Mouse (Mus musculus) embryonic facial prominence, embryonic 10.5 days (tissue): ENCODE results near the gene Engase. TPM values are rescaled to one million over a fixed set of nuclear protein-coding genes. Genes with fewer than 3 reads are reported as not detected.

Experiments used
- DNase-seq: peaks from one replicate; pipeline ENCODE4 v3.0.0-alpha.2; 2017; ENCODE audit warnings: low spot score
- H3K27ac ChIP-seq: fragments of 300-500 bp; sonication (generic); replicated peaks from 2 replicates; pipeline ENCODE4 v1.5.1; 2016; ENCODE audit warnings: mild to moderate bottlenecking
- H3K27me3 ChIP-seq: fragments of 300-500 bp; sonication (generic); replicated peaks from 2 replicates; pipeline ENCODE4 v1.6.1; 2016; ENCODE audit warnings: low read depth, mild to moderate bottlenecking; ENCODE audit not compliant: poor library complexity, severe bottlenecking
- H3K36me3 ChIP-seq: fragments of 300-500 bp; sonication (generic); replicated peaks from 2 replicates; pipeline ENCODE4 v1.6.1; 2016; ENCODE audit warnings: mild to moderate bottlenecking, moderate library complexity
- H3K4me1 ChIP-seq: fragments of 300-500 bp; sonication (generic); 2 replicates; pipeline ENCODE4 v1.6.1; 2016
- H3K4me3 ChIP-seq: fragments of 300-500 bp; sonication (generic); 2 replicates; pipeline ENCODE4 v1.5.1; 2016; ENCODE audit warnings: mild to moderate bottlenecking, moderate library complexity
- H3K9me3 ChIP-seq: fragments of 300-500 bp; sonication (generic); 2 replicates; pipeline ENCODE4 v1.6.1; 2016; ENCODE audit warnings: mild to moderate bottlenecking
- WGBS: fragments of 180-500 bp; shearing (Covaris S2); methylation state at CpG from one replicate; pipeline ENCODE4 v1.1.7; 2016; 5-methylcytosine and 5-hydroxymethylcytosine counted together
- polyA plus RNA-seq: library from polyadenylated mRNA; unstranded; fragments of >200 nt; fragmentation: Nextera tagmentation; extraction: Ambion mirVana; gene quantifications from 2 replicates; pipeline ENCODE4 v1.2.1, GENCODE M21; 2016

Gene Engase
- polyA plus RNA-seq, 1 experiment from 2014 or later, result 8.5 TPM

- Histone ChIP-seq H3K27ac (no peak overlapping the region), H3K36me3 (no peaks in the 10 kb centered on the region), H3K9me3 (no peaks in the 10 kb centered on the region), H3K27me3 (peaks cover 14% of the 10 kb centered on the region; the same call in 1 of the 2 replicates), H3K4me1 (peaks cover 39% of the 10 kb centered on the region), H3K4me3 (no peak overlapping the region)
- 65% methylated on average over 20 of the region's 20 CpGs for WGBS
- DNase-seq, result no peak
These were observed 19.5 kb downstream of the Engase start for GRCm38 (mm10) chr11:118496066-118496689.

- WGBS, result 50% methylated on average over 6 of the region's 6 CpGs
- Histone ChIP-seq H3K4me3 (peak overlapping the region; percentile 31), H3K27ac (peak overlapping the region; percentile 21; the same call in 1 of the 2 replicates), H3K36me3 (no peaks in the 10 kb centered on the region), H3K4me1 (peaks cover 32% of the 10 kb centered on the region), H3K9me3 (no peaks in the 10 kb centered on the region), H3K27me3 (peaks cover 48% of the 10 kb centered on the region)
- DNase-seq, result no peak
These were observed 26.4 kb downstream of the Engase start for GRCm38 (mm10) chr11:118502990-118503389.

GRCm38 (mm10) chr11:118503418-118504179 is 27.0 kb downstream of the Engase start:
- Histone ChIP-seq H3K9me3 (no peaks in the 10 kb centered on the region), H3K4me1 (peaks cover 32% of the 10 kb centered on the region), H3K27ac (0 out of 2 replicates have a peak overlapping the region, but pooled peaks have one; percentile 21), H3K36me3 (no peaks in the 10 kb centered on the region), H3K27me3 (peaks cover 48% of the 10 kb centered on the region), H3K4me3 (peak overlapping the region; percentile 31)
- 29% methylated on average over 34 of the region's 34 CpGs for WGBS
- no peak for DNase-seq

- peaks cover 48% of the 10 kb centered on the region for H3K27me3 ChIP-seq
- 77% methylated on average over 5 of the region's 5 CpGs for WGBS
- no peak for DNase-seq
These were observed 27.5 kb downstream of the Engase start for GRCm38 (mm10) chr11:118504180-118504454.

GRCm38 (mm10) chr11:118507095-118507494 is 30.5 kb downstream of the Engase start:
- peaks cover 62% of the 10 kb centered on the region for H3K27me3 ChIP-seq
- H3K36me3 ChIP-seq, result no peaks in the 10 kb centered on the region
- H3K4me1 ChIP-seq, result peaks cover 29% of the 10 kb centered on the region
- DNase-seq, result no peak
- no peak overlapping the region for H3K4me3 ChIP-seq
- H3K27ac ChIP-seq, result no peak overlapping the region
- H3K9me3 ChIP-seq, result no peaks in the 10 kb centered on the region
- WGBS, result 80% methylated on average over 6 of the region's 6 CpGs

More at GRCm38 (mm10) chr11:118504180-118504454, 27.5 kb downstream of the Engase start:
- Histone ChIP-seq H3K4me1 (peaks cover 29% of the 10 kb centered on the region), H3K27ac (no peak overlapping the region), H3K4me3 (no peak overlapping the region), H3K9me3 (no peaks in the 10 kb centered on the region), H3K36me3 (no peaks in the 10 kb centered on the region)

- Histone ChIP-seq H3K4me3 (no peak overlapping the region), H3K9me3 (no peaks in the 10 kb centered on the region), H3K4me1 (peaks cover 29% of the 10 kb centered on the region), H3K27ac (no peak overlapping the region), H3K36me3 (no peaks in the 10 kb centered on the region), H3K27me3 (peaks cover 54% of the 10 kb centered on the region)
- peak; percentile 76 for DNase-seq
- 38% methylated on average over 5 of the region's 5 CpGs for WGBS
These were observed 31.3 kb downstream of the Engase start for GRCm38 (mm10) chr11:118507904-118508303.

- Histone ChIP-seq H3K27ac (no peak overlapping the region), H3K36me3 (no peaks in the 10 kb centered on the region), H3K27me3 (peaks cover 49% of the 10 kb centered on the region), H3K4me3 (no peak overlapping the region), H3K9me3 (no peaks in the 10 kb centered on the region), H3K4me1 (peaks cover 29% of the 10 kb centered on the region)
- 81% methylated on average over 7 of the region's 7 CpGs for WGBS
- no peak for DNase-seq
These were observed 31.7 kb downstream of the Engase start for GRCm38 (mm10) chr11:118508341-118508740.

- H3K4me3 ChIP-seq, result no peak overlapping the region; the same call in 1 of the 2 replicates
- H3K36me3 ChIP-seq, result no peaks in the 10 kb centered on the region
- H3K4me1 ChIP-seq, result peaks cover 49% of the 10 kb centered on the region
- no peak for DNase-seq
- whole genome bisulfite sequencing, result 76% methylated on average over 6 of the region's 6 CpGs
- H3K9me3 ChIP-seq, result no peaks in the 10 kb centered on the region
- H3K27ac ChIP-seq, result peak overlapping the region; percentile 63
- H3K27me3 ChIP-seq, result peaks cover 25% of the 10 kb centered on the region
These were observed 35.2 kb downstream of the Engase start for GRCm38 (mm10) chr11:118511851-118512250.

GRCm38 (mm10) chr11:118512257-118512910 is 35.8 kb downstream of the Engase start:
- peak; percentile 34 for DNase-seq
- H3K4me1 ChIP-seq, result peaks cover 50% of the 10 kb centered on the region
- peaks cover 23% of the 10 kb centered on the region for H3K27me3 ChIP-seq
- WGBS, result 51% methylated on average over 15 of the region's 15 CpGs
- H3K36me3 ChIP-seq, result no peaks in the 10 kb centered on the region
- H3K9me3 ChIP-seq, result no peaks in the 10 kb centered on the region
- H3K4me3 ChIP-seq, result no peak overlapping the region; the same call in 1 of the 2 replicates
- peak overlapping the region; percentile 63 for H3K27ac ChIP-seq

- DNase-seq, result no peak
- 82% methylated on average over 7 of the region's 7 CpGs for WGBS
- Histone ChIP-seq H3K36me3 (no peaks in the 10 kb centered on the region), H3K27me3 (peaks cover 7% of the 10 kb centered on the region), H3K9me3 (no peaks in the 10 kb centered on the region), H3K4me3 (no peak overlapping the region), H3K4me1 (peaks cover 44% of the 10 kb centered on the region), H3K27ac (no peak overlapping the region)
These were observed 41.3 kb downstream of the Engase start for GRCm38 (mm10) chr11:118517924-118518323.

- Histone ChIP-seq H3K4me1 (peaks cover 36% of the 10 kb centered on the region), H3K36me3 (no peaks in the 10 kb centered on the region), H3K4me3 (no peak overlapping the region), H3K27ac (no peak overlapping the region), H3K27me3 (peaks cover 7% of the 10 kb centered on the region), H3K9me3 (no peaks in the 10 kb centered on the region)
- no peak for DNase-seq
- WGBS, result 80% methylated on average over 7 of the region's 7 CpGs
These were observed 42.1 kb downstream of the Engase start for GRCm38 (mm10) chr11:118518743-118519142.

- no peak overlapping the region for H3K27ac ChIP-seq
- H3K27me3 ChIP-seq, result no peaks in the 10 kb centered on the region
- WGBS, result 56% methylated on average over 5 of the region's 5 CpGs
- H3K4me3 ChIP-seq, result no peak overlapping the region
- H3K36me3 ChIP-seq, result no peaks in the 10 kb centered on the region
- DNase-seq, result no peak
- peaks cover 27% of the 10 kb centered on the region for H3K4me1 ChIP-seq
- no peaks in the 10 kb centered on the region for H3K9me3 ChIP-seq
These were observed 43.6 kb downstream of the Engase start for GRCm38 (mm10) chr11:118520251-118520650.
